Mouse (Mus musculus): ENCODE measurements around the gene Neurl4. TPM values are rescaled to one million over a fixed set of nuclear protein-coding genes. Genes with fewer than 3 reads are reported as not detected.

The Neurl4 gene
- polyA plus RNA-seq, 2 experiments from 2014 or later = 7.9 to 8.0 TPM

DNA sequence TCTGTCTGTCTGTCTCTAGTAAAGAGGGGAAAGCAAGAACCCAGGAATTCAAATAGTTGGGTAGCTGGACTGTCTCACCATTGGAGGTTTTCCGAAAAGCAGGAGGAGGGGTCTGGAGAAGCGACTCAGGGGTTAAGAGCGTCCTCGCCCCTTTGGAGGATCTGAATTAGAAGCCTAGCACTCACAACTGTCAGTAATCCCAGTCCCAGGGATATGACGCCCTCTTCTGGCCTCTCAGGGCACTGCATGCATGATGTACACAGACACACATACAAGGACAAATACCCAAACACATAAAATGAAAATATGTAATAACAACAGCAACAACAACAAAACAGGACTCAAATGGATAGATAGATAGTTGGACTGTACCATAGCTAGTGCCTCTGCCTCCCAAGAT lies 59.7 kb downstream of the Neurl4 start:
- ATAC-seq = no peak

GRCm38 (mm10) chr11:69961841-69962240 lies 61.0 kb downstream of the Neurl4 start:
- no peak for ATAC-seq

Other genes starting within 250 kb of the Neurl4 start
- gene Sox15, start 245.8 kb upstream of the Neurl4 start, polyA plus RNA-seq (2017; shearing (Covaris generic)) = not detected
- gene Mpdu1, start 238.4 kb upstream of the Neurl4 start, polyA plus RNA-seq (2017; shearing (Covaris generic)) = 10 to 100 TPM; 41.3 to 59.7 TPM
- gene Cd68, start 234.9 kb upstream of the Neurl4 start, polyA plus RNA-seq (2017; shearing (Covaris generic)) = 1 to 10 TPM; 3.3 to 5.3 TPM
- gene Eif4a1, start 228.6 kb upstream of the Neurl4 start, polyA plus RNA-seq (2017; shearing (Covaris generic)) = 100 to 1,000 TPM; 202 to 297 TPM
- 10 to 100 TPM; 32.7 to 33.0 TPM for gene Senp3, start 219.0 kb upstream of the Neurl4 start, polyA plus RNA-seq (2017; shearing (Covaris generic))
- gene Tnfsf13, start 215.3 kb upstream of the Neurl4 start, polyA plus RNA-seq (2017; shearing (Covaris generic)) = not detected
- gene Tnfsf12, start 205.2 kb upstream of the Neurl4 start, polyA plus RNA-seq (2017; shearing (Covaris generic)) = not detected
- gene Tnfsfm13, start 205.0 kb upstream of the Neurl4 start, polyA plus RNA-seq (2017; shearing (Covaris generic)) = not detected
- gene Polr2a, start 142.4 kb upstream of the Neurl4 start, polyA plus RNA-seq (2017; shearing (Covaris generic)) = 10 to 100 TPM; 24.0 to 28.8 TPM
- gene Slc35g3, start 139.1 kb upstream of the Neurl4 start, polyA plus RNA-seq (2017; shearing (Covaris generic)) = not detected
- gene Zbtb4, start 135.2 kb upstream of the Neurl4 start, polyA plus RNA-seq (2017; shearing (Covaris generic)) = 1 to 10 TPM; 7.8 to 8.1 TPM
- gene Chrnb1, start 105.1 kb upstream of the Neurl4 start, polyA plus RNA-seq (2017; shearing (Covaris generic)) = 1 to 10 TPM in 1 of 2 experiments, under 1 TPM in 1; 0.66 to 4.1 TPM
- not detected for gene Fgf11, start 99.2 kb upstream of the Neurl4 start, polyA plus RNA-seq (2017; shearing (Covaris generic))
- gene Tmem102, start 95.4 kb upstream of the Neurl4 start, polyA plus RNA-seq (2017; shearing (Covaris generic)) = not detected
- under 1 TPM in 1 of 2 experiments, not detected in 1; 0.08 TPM for gene Gm39566, start 85.8 kb upstream of the Neurl4 start, polyA plus RNA-seq (2017; shearing (Covaris generic))
- not detected for gene Spem2, start 82.6 kb upstream of the Neurl4 start, polyA plus RNA-seq (2017; shearing (Covaris generic))
- gene Spem1, start 78.9 kb upstream of the Neurl4 start, polyA plus RNA-seq (2017; shearing (Covaris generic)) = not detected
- gene Nlgn2, start 63.3 kb upstream of the Neurl4 start, polyA plus RNA-seq (2017; shearing (Covaris generic)) = under 1 TPM; 0.59 to 0.66 TPM
- gene Tmem256, start 62.6 kb upstream of the Neurl4 start, polyA plus RNA-seq (2017; shearing (Covaris generic)) = 100 to 1,000 TPM; 127 to 138 TPM
- 10 to 100 TPM; 15.4 to 17.5 TPM for gene Plscr3, start 54.7 kb upstream of the Neurl4 start, polyA plus RNA-seq (2017; shearing (Covaris generic))
- gene Tnk1, start 42.3 kb upstream of the Neurl4 start, polyA plus RNA-seq (2017; shearing (Covaris generic)) = not detected
- not detected for gene Tmem95, start 23.1 kb upstream of the Neurl4 start, polyA plus RNA-seq (2017; shearing (Covaris generic))
- gene Kctd11, start 19.7 kb upstream of the Neurl4 start, polyA plus RNA-seq (2017; shearing (Covaris generic)) = under 1 TPM in 1 of 2 experiments, not detected in 1; 0.56 TPM
- 100 to 1,000 TPM; 213 to 273 TPM for gene Acap1, start 5.5 kb upstream of the Neurl4 start, polyA plus RNA-seq (2017; shearing (Covaris generic))
- 1 to 10 TPM; 1.1 to 1.2 TPM for gene 2810408A11Rik, start 85 bp upstream of the Neurl4 start, polyA plus RNA-seq (2017; shearing (Covaris generic))
- gene Gps2, start 12.8 kb downstream of the Neurl4 start, polyA plus RNA-seq (2017; shearing (Covaris generic)) = 100 to 1,000 TPM in 1 of 2 experiments, 10 to 100 TPM in 1; 90.7 to 106 TPM
- 1,000 to 10,000 TPM; 1,092 to 1,351 TPM for gene Eif5a, start 20.9 kb downstream of the Neurl4 start, polyA plus RNA-seq (2017; shearing (Covaris generic))
- not detected for gene Ybx2, start 34.7 kb downstream of the Neurl4 start, polyA plus RNA-seq (2017; shearing (Covaris generic))
- not detected for gene Slc2a4, start 47.1 kb downstream of the Neurl4 start, polyA plus RNA-seq (2017; shearing (Covaris generic))
- gene Cldn7, start 63.7 kb downstream of the Neurl4 start, polyA plus RNA-seq (2017; shearing (Covaris generic)) = not detected
- 10 to 100 TPM; 21.4 to 24.8 TPM for gene Ctdnep1, start 80.1 kb downstream of the Neurl4 start, polyA plus RNA-seq (2017; shearing (Covaris generic))
- gene Elp5, start 81.4 kb downstream of the Neurl4 start, polyA plus RNA-seq (2017; shearing (Covaris generic)) = 10 to 100 TPM; 62.1 to 69.7 TPM
- gene Gabarap, start 90.1 kb downstream of the Neurl4 start, polyA plus RNA-seq (2017; shearing (Covaris generic)) = 100 to 1,000 TPM; 343 to 373 TPM
- 10 to 100 TPM; 32.1 to 44.9 TPM for gene Phf23, start 94.7 kb downstream of the Neurl4 start, polyA plus RNA-seq (2017; shearing (Covaris generic))
- 1 to 10 TPM; 2.7 to 3.9 TPM for gene Dvl2, start 99.5 kb downstream of the Neurl4 start, polyA plus RNA-seq (2017; shearing (Covaris generic))
- 100 to 1,000 TPM; 107 to 139 TPM for gene Acadvl, start 114.3 kb downstream of the Neurl4 start, polyA plus RNA-seq (2017; shearing (Covaris generic))
- gene Dlg4, start 115.9 kb downstream of the Neurl4 start, polyA plus RNA-seq (2017; shearing (Covaris generic)) = 10 to 100 TPM in 1 of 2 experiments, 1 to 10 TPM in 1; 9.7 to 11.6 TPM
- gene Asgr1, start 153.0 kb downstream of the Neurl4 start, polyA plus RNA-seq (2017; shearing (Covaris generic)) = not detected
- gene Asgr2, start 191.6 kb downstream of the Neurl4 start, polyA plus RNA-seq (2017; shearing (Covaris generic)) = not detected
- gene Mgl2, start 229.3 kb downstream of the Neurl4 start, polyA plus RNA-seq (2017; shearing (Covaris generic)) = under 1 TPM in 1 of 2 experiments, not detected in 1; 0.21 TPM

All from activated CD4-positive, CD25-positive, alpha-beta regulatory T cell, adult 4 months (primary cell).